Mouse (Mus musculus) adrenal gland, adult 8-10 months (tissue): ENCODE measurements around the gene Agrn. TPM values are rescaled to one million over a fixed set of nuclear protein-coding genes. Genes with fewer than 3 reads are reported as not detected.
"Not testable (repeated sequence)": the region's sequence is repeated elsewhere in the genome, so short reads cannot be mapped to it uniquely, and the experiment has no call there.

Experiments
- DNase-seq: peaks from one replicate; pipeline ENCODE4 v3.0.0; 2022
- total RNA-seq, 4 experiments: library from RNA; stranded (reverse); gene quantifications; 2 replicates each; pipeline ENCODE4 v1.2.4; 2022

The Agrn gene
- total RNA-seq, 4 experiments from 2014 or later, result 29.7 to 54.3 (median 41.1) TPM

DNA sequence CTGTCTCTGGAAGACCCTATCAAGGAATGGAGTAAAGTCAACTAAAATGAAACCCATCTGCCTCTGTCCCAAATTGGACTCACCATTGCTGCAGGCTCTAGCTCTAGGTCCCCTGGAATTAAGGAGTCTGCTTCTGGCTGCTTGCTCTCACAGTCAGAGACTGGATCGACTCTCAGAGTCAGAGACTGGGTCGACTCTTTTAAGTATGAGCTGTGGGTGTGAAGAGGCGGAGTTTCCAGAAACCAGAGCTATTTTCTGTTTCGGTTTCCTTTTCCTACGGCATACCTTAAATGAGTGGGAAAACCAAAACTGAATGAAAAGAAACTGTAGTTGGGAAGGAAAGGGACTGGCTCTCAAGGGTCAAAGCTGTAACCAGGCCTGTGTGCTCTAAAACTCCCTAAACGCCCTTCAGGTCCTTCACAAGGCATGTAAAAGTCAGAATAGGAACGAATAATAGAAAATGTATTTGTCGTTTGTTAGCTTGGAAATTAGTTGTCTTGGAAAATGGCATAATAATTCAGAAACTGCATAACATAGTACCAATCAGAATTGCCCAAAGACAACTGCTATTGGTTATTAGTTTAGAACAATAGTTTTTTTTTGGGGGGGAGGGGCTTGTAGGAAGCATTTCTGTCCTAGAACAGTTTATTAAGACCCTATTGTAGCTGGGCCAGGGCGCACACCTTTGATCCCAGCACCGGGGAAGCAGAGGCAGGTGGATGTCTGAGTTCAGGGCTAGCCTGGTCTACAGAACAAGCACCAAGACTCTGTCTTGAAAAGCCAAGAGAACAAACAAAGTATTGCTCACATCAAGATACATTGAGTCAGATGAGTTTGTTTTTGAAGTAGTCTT, 3.6 kb upstream of the Agrn start, which contains the start of gene Isg15:
Gene Isg15 (minus strand): TSS at position 196 of the 853 bp plus-strand sequence.
- no peak for DNase-seq

DNA sequence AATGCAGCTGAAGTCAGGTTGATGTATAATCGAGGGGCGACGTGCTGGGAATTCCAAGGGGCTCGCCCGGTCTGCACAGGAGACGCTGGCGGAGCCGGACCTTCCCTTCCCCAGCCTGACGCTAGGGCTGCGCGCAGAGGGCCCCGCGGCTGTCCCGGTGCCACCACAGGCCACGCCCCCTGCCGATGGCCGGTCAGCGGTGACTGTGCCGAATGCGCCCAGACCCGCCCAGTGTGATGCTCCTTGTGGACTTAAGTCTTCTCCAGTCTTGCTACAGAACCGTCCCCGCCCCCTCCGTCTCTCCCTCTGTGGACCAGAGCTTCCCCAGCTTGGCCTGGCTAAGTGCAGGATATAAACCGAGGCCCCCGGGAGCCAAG, 529 bp upstream of the Agrn start:
- DNase-seq, result peak; percentile 90

DNA sequence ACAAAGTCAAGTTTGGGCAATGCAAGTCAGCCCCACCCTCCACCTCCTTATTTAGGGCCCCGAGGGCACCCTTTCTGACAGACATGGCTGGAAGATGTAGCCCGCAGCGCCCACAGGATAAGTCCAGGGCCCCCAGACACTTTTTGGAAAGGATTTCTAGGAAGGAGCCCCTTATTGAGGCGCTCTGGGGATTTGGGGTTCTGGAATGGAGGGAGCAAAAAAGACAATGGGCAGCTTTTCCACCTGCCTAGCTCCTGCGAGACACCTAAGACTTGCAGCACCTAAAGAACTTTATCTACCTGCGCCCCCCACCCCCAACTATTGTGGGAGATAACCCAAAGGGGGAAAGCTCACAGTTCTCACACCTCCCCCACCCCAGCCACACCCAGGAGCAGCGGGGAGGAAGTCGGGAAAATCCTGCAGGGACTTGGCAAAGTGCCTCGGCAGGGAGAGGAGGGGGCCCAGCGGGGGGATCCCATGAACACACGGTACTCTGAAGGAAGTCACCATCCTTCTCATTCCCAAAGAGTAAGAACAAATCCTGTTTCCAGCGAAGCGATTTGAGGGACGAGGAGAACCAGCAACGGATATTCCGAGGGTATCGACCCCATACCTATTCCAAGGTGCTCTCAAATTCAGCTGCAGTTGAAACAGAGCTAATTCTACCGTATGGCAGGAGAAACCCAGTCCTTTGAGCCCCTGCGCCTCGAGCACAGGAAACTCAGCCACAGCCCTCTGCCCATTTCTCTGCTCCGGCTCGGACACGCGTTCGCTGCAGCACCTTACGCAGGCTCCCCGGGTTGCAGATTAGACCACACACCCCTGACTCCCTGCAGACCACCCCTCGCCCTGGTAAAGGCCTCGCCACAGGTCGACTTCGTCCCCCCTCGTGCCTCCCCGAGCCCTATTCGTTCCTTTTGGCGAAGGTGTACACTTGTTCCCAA, 1.1 kb downstream of the Agrn start:
- DNase-seq, result no peak

DNA sequence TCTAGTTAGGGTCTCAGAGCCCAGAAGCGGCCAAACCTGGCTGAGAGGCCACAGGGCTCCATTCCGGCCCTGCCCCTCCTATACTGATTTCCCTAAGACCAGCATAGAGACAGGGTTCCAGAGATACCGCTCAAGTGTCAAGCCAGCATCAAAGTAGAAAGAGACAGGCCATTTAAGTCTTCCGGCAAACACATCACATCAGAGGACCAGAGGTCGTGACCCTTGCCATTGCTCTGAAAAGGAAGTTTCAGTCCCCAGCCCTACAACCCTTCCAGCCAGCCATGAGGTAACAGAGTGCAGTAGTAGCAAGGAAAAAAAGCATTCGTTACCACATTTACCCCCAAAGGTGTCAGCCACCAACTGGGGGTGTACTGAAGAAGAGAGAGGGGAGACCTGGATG, 2.9 kb downstream of the Agrn start:
- DNase-seq, result no peak

DNA sequence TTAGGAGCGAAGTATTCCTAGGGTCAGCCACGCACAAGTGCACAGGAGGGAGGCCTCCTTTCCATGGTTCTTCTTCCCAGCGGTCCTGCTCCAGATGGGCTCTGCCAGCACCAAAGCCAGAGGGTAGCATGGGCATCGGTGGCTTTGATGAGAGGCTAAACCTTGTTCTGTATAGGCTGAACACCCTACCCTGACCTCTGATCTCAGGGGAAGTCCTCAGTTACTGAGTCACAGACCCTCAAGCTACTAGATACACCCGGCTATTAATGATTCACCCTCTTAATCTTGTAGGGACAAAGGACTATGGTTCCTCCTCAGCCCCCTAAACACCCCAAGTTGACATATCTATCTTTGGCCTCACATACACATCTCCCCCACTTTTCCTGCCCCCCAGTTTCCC, 3.4 kb downstream of the Agrn start:
- DNase-seq, result no peak

DNA sequence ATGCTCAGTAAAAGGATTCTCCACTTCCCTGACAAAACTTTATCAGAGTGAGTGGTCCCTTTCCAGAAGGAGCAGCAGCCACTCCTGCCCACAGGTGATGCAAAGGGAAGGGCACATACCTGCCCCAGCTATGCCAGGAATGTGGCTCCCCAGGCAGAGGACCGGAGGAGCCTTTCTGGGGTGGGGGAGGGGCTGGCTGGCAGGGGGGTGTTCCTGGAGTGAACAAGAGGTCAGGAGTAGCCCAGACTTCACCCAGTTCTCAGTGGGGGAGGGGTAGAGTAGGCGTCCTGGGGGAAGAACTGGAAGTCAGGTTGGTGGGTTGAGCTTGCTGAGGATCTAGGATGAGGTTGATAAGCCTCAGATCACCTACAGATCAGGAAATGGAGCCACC, 4.1 kb downstream of the Agrn start:
- DNase-seq, result no peak

DNA sequence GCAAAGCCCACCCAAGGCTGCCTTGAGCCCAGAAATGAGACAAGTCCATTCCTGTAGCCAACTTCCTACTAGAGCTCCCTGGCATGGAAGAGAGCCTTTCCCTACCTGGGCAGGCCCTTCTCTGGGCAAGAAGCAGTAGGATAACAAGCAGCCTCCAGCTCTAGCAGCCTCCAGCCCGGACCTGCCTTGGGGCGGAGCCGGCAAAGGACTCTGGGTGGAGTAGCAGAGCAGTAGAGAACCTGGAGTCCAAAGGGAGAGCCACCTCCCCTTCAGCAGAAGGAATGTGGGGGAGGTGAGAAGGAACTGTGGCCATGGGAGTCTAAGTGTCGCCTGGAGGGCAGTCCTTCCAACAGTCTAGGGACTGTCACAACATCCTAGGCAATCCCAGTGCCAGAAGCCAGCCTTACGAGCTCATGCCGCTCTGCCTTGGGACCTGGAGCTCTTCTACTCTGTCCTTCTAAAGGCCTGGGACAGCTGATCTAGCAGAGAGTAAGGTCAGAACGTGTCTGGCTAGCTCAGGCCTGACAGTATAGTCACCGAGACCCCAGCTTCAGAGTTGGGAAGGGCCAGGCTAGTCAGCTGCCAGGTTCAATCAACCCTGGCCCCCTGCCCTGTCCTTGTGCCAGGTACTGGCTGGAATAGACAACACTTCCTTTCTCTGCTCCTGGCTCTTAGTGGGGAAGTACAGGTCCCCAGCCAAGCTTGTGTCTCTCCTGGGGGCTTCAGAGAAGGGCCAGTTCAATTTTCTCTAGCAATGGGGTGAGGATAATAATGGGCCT, 4.7 kb downstream of the Agrn start:
- DNase-seq, result no peak

DNA sequence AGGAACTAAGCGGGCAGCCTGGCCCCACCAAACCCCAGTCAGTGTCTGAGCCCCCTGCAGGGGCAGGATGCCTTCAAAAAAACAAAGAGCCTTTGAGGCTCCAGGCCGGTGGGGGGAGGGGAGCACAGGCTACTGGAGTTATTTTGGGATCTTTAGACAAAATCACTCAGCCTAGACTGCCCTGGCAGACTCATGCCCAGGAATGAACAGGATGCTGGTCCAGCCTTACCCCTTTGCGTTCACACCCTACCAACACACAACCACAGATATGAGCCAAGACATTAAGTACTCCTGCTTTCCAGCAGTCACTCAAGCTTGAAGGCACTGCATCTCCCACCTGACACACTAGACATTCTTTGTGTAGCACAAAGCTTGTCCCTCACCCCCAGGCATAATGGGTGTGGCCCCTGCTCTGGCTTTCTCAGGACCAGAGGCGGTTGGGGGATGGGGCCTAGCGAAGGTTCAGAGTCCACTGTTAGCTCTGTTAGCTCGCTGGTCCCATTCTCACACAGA, 8.4 kb downstream of the Agrn start:
- DNase-seq, result no peak

DNA sequence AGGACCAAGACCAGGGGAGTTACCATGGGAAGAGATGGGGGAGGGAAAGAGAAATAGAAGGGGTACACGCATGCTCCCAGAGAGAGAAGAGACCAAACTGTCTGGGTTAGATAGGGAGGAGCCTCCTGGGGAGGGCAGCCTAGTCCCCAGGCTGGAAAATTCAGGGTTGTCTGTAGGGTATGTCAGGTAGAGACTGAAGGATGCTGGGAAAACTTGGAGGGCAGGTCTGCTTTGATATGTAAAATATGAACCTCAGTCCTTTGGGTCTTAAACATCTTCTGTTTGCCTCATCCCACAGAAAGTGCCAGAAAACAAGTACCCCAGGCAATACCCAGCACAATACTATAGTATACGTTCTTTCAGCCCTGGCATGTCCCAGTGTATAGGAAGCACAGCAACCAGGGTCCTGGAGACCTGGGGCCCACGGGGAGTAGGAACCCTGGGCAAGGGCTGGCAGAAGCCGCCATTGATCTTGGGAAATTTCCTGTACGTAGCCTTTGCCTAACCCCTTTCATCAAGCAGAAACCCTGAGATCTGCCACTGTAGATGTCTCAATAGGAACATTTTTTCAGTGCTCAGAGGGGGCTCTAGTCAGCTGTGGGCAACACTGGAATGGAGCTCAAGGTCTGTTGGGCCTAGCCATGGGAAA, 9.0 kb downstream of the Agrn start:
- no peak for DNase-seq

DNA sequence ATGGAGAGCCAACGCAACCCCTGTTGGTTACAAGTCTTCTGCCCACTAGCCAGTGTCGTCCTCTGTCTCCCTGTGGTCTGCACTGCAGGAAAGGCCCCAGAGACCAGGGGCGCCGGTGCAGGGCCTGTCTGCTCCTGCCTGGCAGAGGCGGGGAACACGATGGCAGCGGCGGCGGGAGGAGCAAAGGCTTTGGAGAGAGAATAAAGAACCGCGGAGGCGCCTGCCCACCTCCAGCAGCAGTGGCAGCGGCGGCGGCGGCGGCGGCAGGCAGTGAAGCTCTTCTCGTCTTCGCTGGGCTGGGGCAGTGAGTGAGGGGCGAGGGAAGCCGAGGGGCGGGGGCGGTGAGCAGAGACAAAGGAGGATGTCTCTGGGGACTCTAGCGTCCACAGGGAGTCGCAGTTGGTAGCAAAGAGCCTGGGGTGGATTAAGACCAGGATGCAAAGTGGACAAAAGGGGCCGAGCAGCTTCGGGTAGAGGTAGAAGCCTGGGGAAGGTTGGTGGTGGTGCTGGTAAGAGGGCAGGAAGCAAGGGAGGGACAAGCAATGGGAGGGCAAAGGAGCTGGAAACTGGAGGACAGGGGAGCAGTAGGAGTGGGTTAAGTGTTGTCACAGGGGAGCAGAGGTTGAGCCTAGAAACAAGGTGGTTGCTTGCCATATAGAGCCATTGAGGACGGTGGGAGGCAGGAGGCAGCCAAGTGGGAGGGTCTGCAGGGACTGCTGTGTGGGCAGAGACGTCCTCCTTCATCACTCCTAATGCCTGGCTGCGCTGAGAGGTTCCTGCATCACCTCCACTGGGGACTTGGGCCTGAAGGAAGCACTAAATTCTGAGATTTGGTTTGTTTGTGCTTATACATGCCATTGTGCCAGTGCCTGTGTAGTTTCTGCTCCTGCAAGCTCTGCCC, 11.1 kb downstream of the Agrn start:
- DNase-seq, result no peak

DNA sequence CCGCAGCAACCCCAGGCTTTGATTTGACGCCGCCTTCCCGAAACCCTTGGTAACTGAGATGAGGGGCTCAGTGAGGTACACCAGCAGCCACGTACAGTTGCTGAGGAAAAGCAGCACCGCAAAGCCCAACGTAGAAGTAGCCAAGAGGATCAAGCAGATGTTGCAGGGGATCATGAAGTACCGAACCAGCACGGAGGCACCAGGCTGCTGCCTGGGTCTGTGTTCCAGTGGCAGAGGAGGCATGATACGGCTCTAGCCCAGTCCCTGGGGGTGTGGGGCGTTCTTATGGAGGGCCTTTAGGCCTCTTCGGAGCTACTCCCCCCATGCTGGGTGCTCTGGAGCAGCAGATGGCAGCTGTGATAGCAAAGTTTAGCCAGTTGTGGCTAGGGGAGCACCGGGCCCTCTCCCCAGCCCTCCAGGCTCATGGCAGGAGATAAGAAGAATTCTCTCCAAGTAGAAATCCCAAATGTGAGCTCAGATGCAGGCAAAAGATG, 11.8 kb downstream of the Agrn start:
- DNase-seq, result no peak

DNA sequence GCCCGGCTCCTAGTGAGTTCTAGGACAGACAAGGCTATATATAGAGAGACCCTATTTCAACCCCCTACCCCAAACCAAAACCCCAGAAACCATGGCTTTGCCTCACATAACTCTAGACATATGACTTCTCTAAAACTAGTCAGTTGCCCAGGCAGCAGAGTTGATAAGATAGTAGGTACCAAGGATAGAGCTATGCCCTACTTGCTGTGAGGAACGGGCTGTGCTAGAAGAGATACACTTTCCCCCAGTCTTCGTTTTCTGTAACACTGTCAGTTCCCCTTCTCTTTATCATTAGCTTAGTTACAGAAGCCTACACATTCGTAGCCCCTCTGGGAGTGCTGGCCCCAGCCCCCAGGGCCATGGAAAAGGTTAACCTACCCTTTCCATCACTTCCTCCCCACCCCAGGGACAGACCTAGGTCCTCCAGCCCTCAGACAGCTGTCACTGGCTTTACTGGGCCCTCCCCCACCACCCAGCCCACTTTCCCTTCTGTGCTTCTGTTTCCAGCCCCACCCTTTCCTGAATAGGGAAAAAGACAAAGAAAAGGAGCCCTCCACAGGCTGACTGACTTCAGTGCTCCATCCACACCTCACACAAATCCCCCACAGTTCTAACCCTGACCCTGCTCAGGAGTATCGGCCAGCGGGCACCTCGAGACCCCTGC, 12.9 kb downstream of the Agrn start:
- DNase-seq, result no peak

DNA sequence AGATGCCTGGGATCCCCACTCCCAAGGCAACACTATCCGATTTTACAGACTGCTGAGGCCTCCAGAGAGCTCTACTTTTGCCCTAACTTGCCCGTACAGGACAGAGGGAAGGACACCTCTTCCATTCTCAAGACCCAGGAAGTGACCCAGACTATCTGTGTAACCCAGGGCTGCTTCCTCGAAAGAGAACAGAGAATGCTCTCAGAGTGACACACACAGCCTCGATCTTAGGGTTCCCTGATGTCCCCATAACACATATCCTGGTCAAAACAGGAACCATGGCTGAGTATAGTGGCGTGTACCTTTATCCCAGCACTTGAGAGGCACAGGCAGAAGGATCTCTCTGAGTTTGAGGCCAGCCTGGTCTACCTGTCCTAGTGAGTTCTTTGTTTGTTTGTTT, 13.5 kb downstream of the Agrn start:
- no peak for DNase-seq

DNA sequence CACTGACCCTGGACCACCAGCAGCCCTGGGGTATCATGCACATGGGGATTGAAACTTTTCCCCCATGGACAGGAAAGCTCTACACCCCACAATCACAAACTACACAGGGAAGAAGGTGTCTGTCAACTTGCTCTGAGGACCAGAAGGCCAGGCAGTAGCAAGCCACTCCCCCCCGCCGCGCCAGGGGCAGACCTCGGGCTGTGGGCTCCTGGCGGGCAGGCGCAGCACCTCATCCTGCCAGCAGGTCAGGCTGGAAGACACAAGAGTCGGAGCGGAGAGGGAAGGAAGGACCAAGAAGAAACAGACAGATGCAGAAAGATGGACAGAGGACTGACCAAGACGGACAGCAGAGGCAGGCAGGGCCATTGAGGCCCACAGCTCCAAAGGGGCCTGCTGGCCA, 19.7 kb downstream of the Agrn start:
- DNase-seq, result no peak

DNA sequence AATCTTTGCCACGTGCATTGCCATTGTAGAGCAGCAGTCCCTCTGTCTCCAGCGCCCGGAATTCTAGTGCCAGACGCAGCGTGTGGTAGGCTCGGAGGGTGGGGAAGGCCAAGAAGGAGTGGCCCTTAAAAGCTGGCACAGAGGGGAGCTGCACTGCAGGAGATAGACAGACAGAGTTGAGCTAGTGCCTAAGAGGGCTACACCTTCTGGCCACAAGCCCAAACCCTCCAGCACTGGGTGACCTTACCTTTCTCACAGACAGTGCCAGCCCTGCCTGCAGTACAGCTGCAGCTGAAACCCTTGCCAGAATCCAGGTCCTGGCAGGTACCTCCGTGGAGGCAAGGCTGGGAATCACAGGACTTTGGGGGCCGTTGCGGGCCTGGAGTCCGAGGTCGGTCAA, 25.5 kb downstream of the Agrn start:
- DNase-seq, result no peak

DNA sequence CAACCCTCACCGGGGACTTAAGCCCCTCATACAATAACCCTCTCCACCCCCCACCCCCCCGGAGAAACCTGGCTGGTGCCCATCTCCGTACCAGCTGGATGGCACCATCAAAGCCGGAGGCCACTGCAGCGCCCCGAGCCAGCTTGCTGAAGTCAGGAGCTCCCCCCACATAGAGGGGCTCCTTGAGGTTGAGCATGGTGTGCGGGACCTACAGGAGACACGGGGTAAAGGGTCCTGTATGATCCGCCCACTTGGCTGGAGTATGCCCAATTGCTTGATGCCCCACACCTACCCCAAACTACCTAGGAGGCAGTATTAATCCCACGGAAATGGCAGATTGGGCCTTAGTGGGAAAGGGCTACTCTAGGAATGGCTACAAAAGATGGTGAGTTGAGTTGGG, 28.2 kb downstream of the Agrn start:
- no peak for DNase-seq

DNA sequence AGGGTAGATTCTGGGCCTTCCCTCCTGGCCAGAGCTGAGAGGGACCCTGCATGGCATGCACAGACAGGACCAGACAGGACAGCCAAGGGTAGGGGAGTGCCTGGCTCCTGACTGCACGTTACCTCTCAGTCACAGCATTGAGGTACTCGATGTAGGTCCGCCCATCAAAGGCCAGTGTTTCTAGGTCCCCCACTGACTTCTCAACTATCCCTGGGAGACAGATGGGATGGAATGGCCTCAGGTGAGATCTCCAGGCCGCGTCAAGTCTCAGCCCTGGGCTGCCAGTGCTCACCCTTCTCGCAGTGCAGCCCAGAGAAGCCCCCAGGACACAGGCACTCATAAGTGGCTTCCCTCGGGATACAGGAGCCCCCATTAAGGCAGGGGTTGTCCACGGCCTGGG, 28.7 kb downstream of the Agrn start:
- no peak for DNase-seq

DNA sequence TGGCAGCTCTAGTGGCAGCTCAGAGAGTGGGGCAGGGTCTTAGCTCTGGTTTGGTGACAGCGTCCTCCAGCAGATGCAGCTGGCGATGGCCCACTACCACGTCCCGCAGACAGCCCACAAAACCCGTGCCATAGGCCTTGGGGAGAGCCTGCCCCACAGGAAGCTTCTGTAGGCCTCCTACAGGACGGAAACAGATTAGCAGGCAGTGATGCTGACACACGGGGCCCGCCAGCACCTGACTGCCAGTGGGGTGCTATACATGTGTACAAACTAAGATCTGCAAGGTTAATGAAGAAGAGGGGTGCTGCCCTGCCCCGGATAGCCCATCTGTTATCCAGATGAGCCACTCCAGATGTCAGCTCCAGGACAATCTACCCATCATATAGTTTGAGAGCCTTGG, 30.8 kb downstream of the Agrn start:
- no peak for DNase-seq

DNA sequence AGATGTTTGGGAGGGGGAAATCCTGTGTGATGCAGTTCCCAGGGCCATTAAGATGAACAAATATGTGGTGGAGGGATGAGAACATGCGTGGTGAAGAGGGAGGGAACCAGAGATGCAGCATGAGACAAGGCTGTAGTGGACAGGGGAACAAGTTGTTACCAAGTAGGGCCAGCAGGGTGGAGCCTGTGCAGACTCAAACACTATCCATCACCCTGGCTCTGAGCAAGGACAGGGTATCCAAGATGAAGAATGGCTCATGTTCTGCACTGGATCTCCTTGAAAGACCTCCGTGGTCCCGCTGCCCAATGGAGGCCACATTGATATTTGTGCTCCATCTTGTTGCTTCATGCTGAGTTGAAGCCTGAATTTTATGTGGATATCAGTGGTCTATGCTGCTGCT, 42.5 kb downstream of the Agrn start:
- no peak for DNase-seq

DNA sequence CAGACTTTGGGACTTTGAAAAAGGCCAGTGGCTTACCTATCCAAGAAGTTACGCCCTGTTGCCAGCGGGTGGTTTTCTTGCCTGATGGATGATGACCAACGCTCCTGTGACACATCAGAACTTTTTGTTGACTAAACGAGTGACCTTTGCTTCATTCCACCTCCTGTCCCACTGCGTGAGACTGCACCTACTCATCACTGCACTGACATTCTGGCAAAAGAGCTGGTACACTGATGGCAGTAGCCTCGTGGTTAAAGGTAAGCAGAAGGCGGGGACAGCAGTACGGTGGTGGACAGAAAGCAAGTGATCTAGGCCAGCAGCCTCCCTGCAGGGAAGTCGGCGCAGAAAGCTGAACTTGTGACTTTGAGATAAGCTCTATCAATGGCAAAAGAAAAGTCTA, 46.4 kb downstream of the Agrn start:
- DNase-seq, result not testable (repeated sequence)
